Mouse (Mus musculus) spleen, adult 2 months (tissue): Measurements from ENCODE around the gene Parn. TPM values are rescaled to one million over a fixed set of nuclear protein-coding genes. Genes with fewer than 3 reads are reported as not detected.

Source experiments
- DNase-seq, 2 experiments: peaks; one replicate each; pipeline versions ENCODE4 v3.0.0 to v3.0.0-alpha.2; 2012 to 2021; ENCODE audit warnings: low spot score in 2 of 2, low read depth in 1 of 2
- H3K27ac ChIP-seq: fragments of 200-500 bp; 2 replicates; pipeline ENCODE4 v1.5.1; 2012; ENCODE audit warnings: low read length, inconsistent platforms; ENCODE audit not compliant: insufficient read depth
- H3K27me3 ChIP-seq: fragments of 200-500 bp; 2 replicates; pipeline ENCODE4 v1.6.1; 2012; ENCODE audit warnings: mild to moderate bottlenecking, moderate library complexity, low read length, inconsistent platforms; ENCODE audit not compliant: control insufficient read depth, insufficient read depth
- H3K36me3 ChIP-seq: fragments of 200-500 bp; 2 replicates; pipeline ENCODE4 v1.6.1; 2012; ENCODE audit warnings: mild to moderate bottlenecking, low read length, inconsistent platforms; ENCODE audit not compliant: control insufficient read depth, insufficient read depth
- H3K4me1 ChIP-seq: fragments of 200-500 bp; 2 replicates; pipeline ENCODE4 v1.6.1; 2011; ENCODE audit warnings: inconsistent platforms; ENCODE audit not compliant: control insufficient read depth, insufficient read depth, insufficient read length
- H3K4me3 ChIP-seq: fragments of 200-500 bp; 2 replicates; pipeline ENCODE4 v1.5.1; 2011; ENCODE audit warnings: mild to moderate bottlenecking, inconsistent platforms; ENCODE audit not compliant: insufficient read depth, insufficient read length; ENCODE audit errors: extremely low read depth
- CTCF ChIP-seq: fragments of 200-500 bp; IDR thresholded peaks from 2 replicates; pipeline ENCODE4 v1.5.1; 2011; ENCODE audit warnings: mild to moderate bottlenecking, inconsistent platforms; ENCODE audit not compliant: insufficient read depth, insufficient read length, insufficient replicate concordance; ENCODE audit errors: extremely low read depth
- POLR2A ChIP-seq: fragments of 200-500 bp; IDR thresholded peaks from 2 replicates; pipeline ENCODE4 v1.6.1; 2011; ENCODE audit warnings: low read depth, low read length, inconsistent platforms
- WGBS: fragments of 180-500 bp; shearing (Covaris S2); methylation state at CpG from one replicate; pipeline ENCODE4 v1.1.7; 2018; 5-methylcytosine and 5-hydroxymethylcytosine counted together
- polyA plus RNA-seq: library from polyadenylated mRNA; depleted of rRNA; stranded (reverse); fragments of >200 nt; gene quantifications from 2 replicates; pipeline ENCODE4 v1.2.3, GENCODE M21; 2012

Gene Parn
- polyA plus RNA-seq, 1 experiment: 9.9 TPM

GRCm38 (mm10) chr16:13521359-13521758 lies 146.6 kb downstream of the Parn start:
- H3K27ac ChIP-seq: no peak overlapping the region
- H3K27me3 ChIP-seq: no peaks in the 10 kb centered on the region
- TF ChIP-seq CTCF (no peak), POLR2A (no peak)
- no peaks in the 10 kb centered on the region for H3K36me3 ChIP-seq
- no peaks in the 10 kb centered on the region for H3K4me1 ChIP-seq
- H3K4me3 ChIP-seq: no peak overlapping the region
- no peak for DNase-seq
- 81% methylated on average over 6 of the region's 6 CpGs for WGBS

- Histone ChIP-seq H3K4me1 (no peaks in the 10 kb centered on the region), H3K27me3 (no peaks in the 10 kb centered on the region), H3K27ac (no peak overlapping the region), H3K4me3 (no peak overlapping the region), H3K36me3 (no peaks in the 10 kb centered on the region)
- DNase-seq: no peak
- no peak for TF ChIP-seq CTCF
- no peak for TF ChIP-seq POLR2A
- 88% methylated on average over 6 of the region's 6 CpGs for WGBS
Measured at GRCm38 (mm10) chr16:13520301-13520700, 147.7 kb downstream of the Parn start.

DNA sequence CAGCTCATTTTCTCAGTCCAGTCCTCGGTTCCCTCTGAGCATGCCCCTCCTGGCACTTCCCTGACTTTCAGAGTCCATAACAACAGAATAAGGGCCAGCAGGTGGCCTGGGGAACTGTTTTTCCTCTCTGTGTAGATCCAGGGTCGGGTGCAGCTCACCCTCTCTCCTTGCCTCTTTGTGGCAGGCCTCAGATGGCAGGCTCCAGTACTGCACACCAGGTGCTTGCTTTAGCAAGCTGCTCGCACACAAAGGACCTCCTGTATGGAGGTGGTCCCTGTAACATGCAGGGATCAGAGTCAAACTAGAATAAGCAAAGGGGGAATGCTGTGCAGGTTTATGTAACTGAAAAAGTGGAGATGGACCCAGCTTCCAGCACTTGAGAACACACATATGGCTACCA lies 151.8 kb downstream of the Parn start:
- TF ChIP-seq CTCF: no peak
- TF ChIP-seq POLR2A: no peak
- WGBS: 75% methylated on average over 3 of the region's 3 CpGs
- Histone ChIP-seq H3K4me1 (no peaks in the 10 kb centered on the region), H3K4me3 (no peak overlapping the region), H3K27ac (no peak overlapping the region), H3K27me3 (no peaks in the 10 kb centered on the region), H3K36me3 (no peaks in the 10 kb centered on the region)
- DNase-seq: no peak

- no peak overlapping the region for H3K4me3 ChIP-seq
- H3K4me1 ChIP-seq: no peaks in the 10 kb centered on the region
- H3K27me3 ChIP-seq: no peaks in the 10 kb centered on the region
- WGBS: 84% methylated on average over 7 of the region's 7 CpGs
- TF ChIP-seq CTCF (no peak), POLR2A (no peak)
- H3K36me3 ChIP-seq: no peaks in the 10 kb centered on the region
- no peak for DNase-seq
- no peak overlapping the region for H3K27ac ChIP-seq
Measured at GRCm38 (mm10) chr16:13515524-13515923, 152.4 kb downstream of the Parn start.

- TF ChIP-seq CTCF (no peak), POLR2A (no peak)
- H3K27me3 ChIP-seq: no peaks in the 10 kb centered on the region
- H3K4me3 ChIP-seq: no peak overlapping the region
- no peak for DNase-seq
- no peak overlapping the region for H3K27ac ChIP-seq
- H3K4me1 ChIP-seq: no peaks in the 10 kb centered on the region
- 58% methylated on average over 5 of the region's 5 CpGs for WGBS
- H3K36me3 ChIP-seq: no peaks in the 10 kb centered on the region
Measured at GRCm38 (mm10) chr16:13505055-13505454, 162.9 kb downstream of the Parn start.

GRCm38 (mm10) chr16:13504476-13504875 lies 163.5 kb downstream of the Parn start:
- H3K27ac ChIP-seq: no peak overlapping the region
- H3K27me3 ChIP-seq: no peaks in the 10 kb centered on the region
- no peak for DNase-seq
- no peak for TF ChIP-seq POLR2A
- no peak for TF ChIP-seq CTCF
- no peaks in the 10 kb centered on the region for H3K36me3 ChIP-seq
- H3K4me1 ChIP-seq: no peaks in the 10 kb centered on the region
- 83% methylated on average over 3 of the region's 3 CpGs for WGBS
- no peak overlapping the region for H3K4me3 ChIP-seq

- Histone ChIP-seq H3K4me3 (no peak overlapping the region), H3K36me3 (no peaks in the 10 kb centered on the region), H3K27me3 (no peaks in the 10 kb centered on the region), H3K4me1 (no peaks in the 10 kb centered on the region), H3K27ac (no peak overlapping the region)
- TF ChIP-seq POLR2A (no peak), CTCF (no peak)
- DNase-seq: no peak
- WGBS: 82% methylated on average over 3 of the region's 3 CpGs
Measured at GRCm38 (mm10) chr16:13498923-13499322, 169.0 kb downstream of the Parn start.
